Mouse (Mus musculus) heart, postnatal 36 days (tissue): ENCODE measurements around the gene Gm648. TPM values are rescaled to one million over a fixed set of nuclear protein-coding genes. Genes with fewer than 3 reads are reported as not detected.
A peak's percentile ranks its signal among the peaks of the same experiment; 100 is the strongest.
"Not testable (repeated sequence)": the region's sequence is repeated elsewhere in the genome, so short reads cannot be mapped to it uniquely, and the experiment has no call there.

Source experiments
- DNase-seq, 2 experiments: peaks; one replicate each; pipeline ENCODE4 v3.0.0; 2021 to 2022
- intact Hi-C: fragments of 180-260 bp; cut with DNase I; formaldehyde crosslinking; loops from one replicate; pipeline ENCODE4 v1.15.1; 2025
- microRNA-seq, 2 experiments: library from miRNA; unstranded; fragments of <30 nt; microRNA quantifications; one replicate each; pipeline ENCODE4 v1.2.0; 2021; ENCODE audit warnings: borderline number of aligned reads in 2 of 2
- total RNA-seq, 2 experiments: library from RNA; stranded (reverse); gene quantifications; 2 replicates each; pipeline ENCODE4 v1.2.3; 2021

Gene Gm648
- total RNA-seq: not detected

DNA sequence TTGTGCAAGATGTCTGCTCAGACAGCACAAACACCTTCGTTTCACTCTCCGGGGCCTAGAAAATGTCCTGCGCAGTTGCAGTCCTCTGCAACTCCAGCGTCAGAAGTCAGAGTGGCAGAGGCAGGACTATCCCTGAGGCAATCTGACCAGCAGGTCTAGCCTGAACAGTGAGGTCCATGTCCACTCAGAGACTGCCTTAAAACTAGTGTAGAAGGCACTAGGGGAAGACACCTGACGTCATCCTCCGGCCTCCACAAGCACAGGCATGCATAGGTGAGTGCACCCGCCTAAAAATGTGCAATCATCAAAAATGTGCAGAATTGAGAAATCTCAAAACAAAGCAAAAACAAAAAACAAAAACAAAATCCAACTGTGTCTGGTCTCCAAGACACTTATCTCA, at the start of gene Gm648:
Gene Gm648, minus strand, starts transcription at position 101 of the 400 bp plus-strand sequence.
- intact Hi-C loops: no loop called here
- DNase-seq: no peak

DNA sequence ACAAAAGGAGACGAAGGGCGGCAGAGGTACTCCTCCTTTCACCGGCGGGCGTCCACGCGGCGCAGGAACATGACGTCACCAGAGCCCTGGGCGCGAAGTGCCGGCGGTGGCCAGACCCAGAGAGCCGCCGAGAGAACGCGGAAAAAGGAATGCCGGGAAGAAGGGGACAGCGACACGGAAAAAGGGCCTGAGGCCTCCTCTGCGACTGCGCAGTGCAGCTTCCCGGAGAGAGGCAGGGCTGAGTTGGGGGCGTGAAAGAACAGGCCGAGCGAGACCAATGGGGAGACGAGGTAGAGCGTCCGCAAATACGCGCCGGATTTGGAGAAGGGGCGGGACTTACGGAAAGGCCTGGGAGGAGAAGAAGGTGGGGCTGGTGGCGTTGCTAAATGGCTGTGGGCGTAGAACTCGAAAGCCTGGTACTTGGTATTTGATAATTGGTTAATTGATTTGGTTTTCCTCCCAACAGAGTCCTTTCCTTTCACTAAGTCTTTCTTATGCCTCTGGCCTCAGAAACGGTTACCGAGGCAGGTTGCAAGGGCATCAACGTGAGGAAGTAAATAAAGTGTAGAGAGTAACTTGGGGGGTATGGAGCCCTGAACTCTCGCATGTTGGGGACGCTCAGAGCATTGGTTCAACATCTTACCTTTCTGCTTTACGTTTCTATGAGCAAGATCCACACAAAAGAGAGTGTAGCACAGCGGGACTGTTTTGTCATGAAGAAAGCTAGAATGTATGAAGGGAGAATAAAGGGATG, 48.7 kb upstream of the Gm648 start, which contains the start of gene Mmgt1:
Gene Mmgt1, minus strand, starts transcription at position 183 of the 754 bp plus-strand sequence.
- DNase-seq: peak; percentile 86 to 87
- intact Hi-C loops: loop anchor here (5.0 to 10.0 kb wide), 2 partner anchors 454 to 797 kb away; partner anchors contain the start of genes Htatsf1 and Rbmx

DNA sequence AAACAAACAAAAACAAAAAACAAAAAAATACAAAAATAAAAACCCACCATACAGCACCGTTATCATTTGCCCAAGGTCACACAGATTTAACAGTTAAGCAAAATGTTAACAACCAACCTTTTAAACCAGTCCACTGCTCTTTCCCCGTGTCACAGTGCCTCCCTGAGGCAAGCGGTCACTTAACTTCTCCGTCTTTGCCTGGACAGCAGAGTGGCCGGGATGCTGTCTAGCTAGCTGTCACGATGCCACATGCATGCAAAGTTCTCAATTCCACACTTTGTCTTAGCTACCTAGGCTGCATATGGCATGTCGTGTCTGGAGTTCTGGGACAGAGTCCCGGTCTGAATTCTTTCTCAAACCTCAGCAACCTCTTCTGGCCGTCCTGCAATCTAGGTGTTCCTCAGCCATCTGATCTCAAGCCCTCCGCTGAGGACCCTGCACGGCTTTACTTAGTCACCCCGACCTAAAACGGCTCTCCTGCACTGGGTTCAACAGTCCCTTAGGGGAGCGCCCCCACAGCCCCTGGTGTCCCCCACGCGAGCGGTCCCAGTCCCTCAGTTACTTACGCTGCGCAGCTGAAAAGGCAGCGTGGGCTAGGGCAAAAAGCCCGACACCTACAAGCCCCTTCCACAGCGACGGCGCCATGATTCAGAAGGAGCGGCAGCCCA, 47.9 kb upstream of the Gm648 start:
- intact Hi-C loops: loop anchor here (5.0 to 10.0 kb wide), 2 partner anchors 455 to 797 kb away; partner anchors contain the start of genes Htatsf1 and Rbmx
- peak in 1 of 2 experiments; percentile 5 for DNase-seq

DNA sequence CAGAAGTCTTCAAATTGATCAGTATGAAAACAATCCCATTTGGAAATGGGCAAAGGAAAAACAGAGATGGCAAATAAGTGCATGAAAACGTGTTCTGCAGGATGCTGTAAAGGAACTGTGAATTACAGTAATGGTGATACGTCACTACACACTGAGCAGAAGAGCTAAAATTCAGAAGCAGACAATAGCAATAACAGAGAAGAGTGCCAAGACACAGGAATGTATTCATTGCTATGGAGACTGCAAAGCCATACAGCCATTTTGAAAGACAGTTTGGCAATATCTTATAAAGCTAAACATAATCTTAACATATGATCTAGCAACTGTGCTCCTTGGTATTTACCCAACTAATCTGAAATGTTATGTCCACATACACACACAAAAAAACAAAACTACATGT, 28.8 kb upstream of the Gm648 start:
- DNase-seq: no peak
- intact Hi-C loops: no loop called here

DNA sequence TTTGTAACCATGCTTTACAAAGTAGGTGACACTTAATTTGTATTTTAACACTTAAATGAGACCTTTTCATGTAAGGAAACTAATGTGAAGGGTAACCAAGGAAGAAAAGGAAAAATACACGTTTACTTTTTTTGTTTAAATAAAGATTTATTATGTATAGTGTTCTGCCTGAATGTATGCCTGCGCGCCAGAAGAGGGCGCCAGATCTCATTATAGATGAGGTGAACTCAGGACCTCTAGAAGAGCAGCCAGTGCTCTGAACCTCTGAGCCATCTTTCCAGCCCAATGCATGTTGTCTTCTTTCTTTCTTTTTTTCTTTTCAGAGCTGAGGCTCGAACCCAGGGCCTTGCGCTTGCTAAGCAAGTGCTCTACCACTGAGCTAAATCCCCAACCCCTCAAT, 23.1 kb upstream of the Gm648 start:
- peak in 1 of 2 experiments; percentile 25 for DNase-seq
- intact Hi-C loops: loop anchor here (2.0 kb wide), 1 partner anchor 266 kb away; no protein-coding TSS in a partner anchor

DNA sequence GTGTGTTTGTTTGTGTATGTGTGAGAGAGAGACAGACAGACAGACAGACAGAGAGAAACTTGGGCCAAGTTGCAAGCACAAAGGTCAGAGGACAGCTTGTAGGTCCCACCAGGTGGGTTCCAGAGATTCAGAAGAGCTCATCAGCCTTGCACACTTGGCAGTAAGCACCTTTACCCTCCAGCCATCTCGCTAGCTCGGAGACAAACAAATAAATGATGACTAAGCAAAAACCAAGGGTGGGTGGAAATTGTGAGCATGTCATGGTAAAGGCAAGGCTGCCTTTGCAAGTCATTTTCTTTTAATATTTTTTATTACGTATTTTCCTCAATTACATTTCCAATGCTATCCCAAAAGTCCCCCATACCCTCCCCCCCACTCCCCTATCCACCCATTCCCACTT, 4.2 kb upstream of the Gm648 start:
- no peak for DNase-seq
- intact Hi-C loops: no loop called here

DNA sequence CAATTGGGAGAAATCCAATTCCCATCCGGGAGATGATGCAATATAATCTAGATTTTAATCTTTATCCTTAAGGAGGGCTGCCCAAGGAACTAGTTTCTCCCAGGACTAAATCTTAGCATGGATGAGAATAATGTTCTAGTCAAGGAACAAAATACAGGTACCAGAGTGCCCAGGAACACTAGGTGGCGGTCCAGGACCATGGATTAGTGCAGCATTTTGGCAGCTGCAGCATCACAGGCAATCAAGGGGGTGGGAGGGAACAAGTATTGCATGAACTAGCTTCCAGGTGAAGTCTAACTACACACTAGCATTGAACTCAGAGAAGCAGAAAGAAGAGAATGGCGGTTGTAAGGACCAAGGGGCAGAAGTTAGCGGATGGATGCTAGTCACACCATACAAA, 12.2 kb downstream of the Gm648 start:
- intact Hi-C loops: no loop called here
- peak in 1 of 2 experiments; percentile 4 for DNase-seq

DNA sequence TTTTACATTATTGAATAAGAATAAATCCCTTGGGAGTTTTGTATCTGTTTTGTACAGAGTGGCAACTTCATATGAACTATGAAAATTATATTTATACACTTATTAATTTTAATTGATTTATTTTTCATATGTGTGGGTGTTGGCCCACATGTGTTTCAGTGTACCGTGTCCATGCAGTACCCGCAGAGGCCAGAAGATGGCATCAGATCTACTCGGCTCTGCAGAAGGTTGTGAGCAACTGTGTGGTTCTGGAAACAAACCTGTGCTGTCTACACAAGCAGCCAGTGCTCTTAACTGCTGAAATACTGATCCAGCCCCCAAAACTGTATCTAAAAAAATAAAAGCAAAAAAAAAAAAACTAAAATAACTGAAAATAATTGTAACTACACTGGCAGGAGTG, 18.1 kb downstream of the Gm648 start:
- intact Hi-C loops: loop anchor here (5.0 kb wide), 1 partner anchor 306 kb away; no protein-coding TSS in a partner anchor

DNA sequence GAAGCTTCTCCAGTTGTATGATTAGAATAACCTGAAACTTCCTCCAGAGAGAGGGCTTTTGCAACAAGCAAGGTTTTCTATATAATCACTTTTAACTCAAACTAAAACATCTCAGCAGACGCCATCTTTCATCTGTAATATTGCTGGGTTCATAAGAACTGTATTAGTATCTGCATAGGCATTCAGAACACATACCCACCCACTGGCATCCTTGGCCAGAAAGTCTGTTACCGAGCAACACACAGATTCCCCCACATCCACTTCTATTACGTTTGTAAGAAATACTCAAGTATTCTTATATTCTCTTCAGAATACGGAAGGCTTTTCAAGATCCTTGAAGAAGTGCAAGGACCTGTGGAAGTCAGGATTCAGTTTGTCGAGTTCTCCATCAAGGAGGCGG, 25.0 kb downstream of the Gm648 start, which contains the start of gene Gm10477:
Gene Gm10477, plus strand, starts transcription at position 301 of the 400 bp plus-strand sequence.
- intact Hi-C loops, DNase-seq: not testable (repeated sequence)

More for the DNA sequence above, 18.1 kb downstream of the Gm648 start:
- peak; percentile 51 to 73 for DNase-seq

DNA sequence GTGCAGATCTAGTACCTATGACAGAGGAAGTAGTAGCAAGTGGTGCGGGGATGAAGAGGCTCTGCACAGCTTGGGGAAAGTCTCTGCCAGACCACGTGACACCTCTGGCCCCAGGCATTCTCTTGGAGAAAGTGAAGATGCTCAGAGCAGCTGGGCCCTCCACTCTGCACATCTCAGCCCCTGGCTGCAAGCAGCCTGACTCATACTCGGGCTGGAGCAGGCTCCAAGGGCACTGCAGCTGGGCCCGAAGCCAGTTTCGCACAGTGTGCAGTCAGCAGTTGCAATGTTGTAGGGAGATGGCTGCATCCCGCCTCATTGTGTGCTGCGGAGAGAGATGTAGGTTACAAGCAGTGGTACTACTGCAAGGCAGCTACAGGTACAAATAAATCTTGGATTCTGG, 52.2 kb downstream of the Gm648 start:
- intact Hi-C loops: no loop called here

More for the DNA sequence above, 52.2 kb downstream of the Gm648 start:
- DNase-seq: no peak

Small RNA genes within 50 kb of the gene (microRNA-seq; reads per million reads assigned to microRNA genes)
- gene Mir5116: 2.0 to 2.9 reads per million in 2 experiments

Other genes starting within 250 kb of the Gm648 start
- gene Zfp449, start 203.2 kb downstream of the Gm648 start, total RNA-seq: 1 to 10 TPM; 4.4 to 5.1 TPM
- not detected for gene Smim10l2a, start 175.0 kb downstream of the Gm648 start, total RNA-seq
- under 1 TPM; 0.79 to 0.92 TPM for gene Gm2174, start 101.6 kb downstream of the Gm648 start, total RNA-seq
- gene Ints6l, start 94.7 kb downstream of the Gm648 start, total RNA-seq: 1 to 10 TPM; 5.5 to 6.7 TPM
- gene Gm10477, start 24.9 kb downstream of the Gm648 start, total RNA-seq: not detected
- 10 to 100 TPM; 30.9 to 31.1 TPM for gene Mmgt1, start 48.5 kb upstream of the Gm648 start, total RNA-seq
- gene Slc9a6, start 60.2 kb upstream of the Gm648 start, total RNA-seq: 10 to 100 TPM; 19.9 to 23.1 TPM
- gene Fhl1, start 182.2 kb upstream of the Gm648 start, total RNA-seq: 100 to 1,000 TPM; 102 to 120 TPM